Mouse (Mus musculus) forebrain, embryonic 12.5 days (tissue): ENCODE measurements around the gene Gnptg. TPM values are rescaled to one million over a fixed set of nuclear protein-coding genes. Genes with fewer than 3 reads are reported as not detected.

Source experiments
- ATAC-seq: fragments of 200-750 bp; cut with Nextera tagmentation; 2 replicates; pipeline ENCODE4 v1.8.0; 2017; ENCODE audit warnings: moderate TSS enrichment; ENCODE audit not compliant: low FRiP score
- H3K27ac ChIP-seq: fragments of 300-500 bp; sonication (generic); 2 replicates; pipeline ENCODE4 v1.5.1; 2016; ENCODE audit warnings: mild to moderate bottlenecking
- H3K27me3 ChIP-seq: fragments of 300-500 bp; sonication (generic); 2 replicates; pipeline ENCODE4 v1.6.1; 2016; ENCODE audit warnings: mild to moderate bottlenecking
- H3K36me3 ChIP-seq: fragments of 300-500 bp; sonication (generic); replicated peaks from 2 replicates; pipeline ENCODE4 v1.6.1; 2016; ENCODE audit warnings: mild to moderate bottlenecking
- H3K4me1 ChIP-seq: fragments of 300-500 bp; sonication (generic); 2 replicates; pipeline ENCODE4 v1.6.1; 2016
- H3K4me2 ChIP-seq: fragments of 300-500 bp; sonication (generic); 2 replicates; pipeline ENCODE4 v1.6.1; 2016; ENCODE audit warnings: mild to moderate bottlenecking, moderate library complexity
- H3K4me3 ChIP-seq: fragments of 300-500 bp; sonication (generic); replicated peaks from 2 replicates; pipeline ENCODE4 v1.5.1; 2016; ENCODE audit warnings: mild to moderate bottlenecking
- H3K9ac ChIP-seq: fragments of 300-500 bp; sonication (generic); 2 replicates; pipeline ENCODE4 v1.6.1; 2016; ENCODE audit warnings: mild to moderate bottlenecking
- H3K9me3 ChIP-seq: fragments of 300-500 bp; sonication (generic); 2 replicates; pipeline ENCODE4 v1.6.1; 2016
- WGBS: fragments of 180-500 bp; shearing (Covaris S2); methylation state at CpG from one replicate; pipeline ENCODE4 v1.1.7; 2016; 5-methylcytosine and 5-hydroxymethylcytosine counted together
- polyA plus RNA-seq: library from polyadenylated mRNA; unstranded; fragments of >200 nt; fragmentation: Nextera tagmentation; extraction: Ambion mirVana; gene quantifications from 2 replicates; pipeline ENCODE4 v1.2.1, GENCODE M21; 2016

Gene Gnptg
- polyA plus RNA-seq, 1 experiment from 2014 or later: 60.1 TPM

DNA sequence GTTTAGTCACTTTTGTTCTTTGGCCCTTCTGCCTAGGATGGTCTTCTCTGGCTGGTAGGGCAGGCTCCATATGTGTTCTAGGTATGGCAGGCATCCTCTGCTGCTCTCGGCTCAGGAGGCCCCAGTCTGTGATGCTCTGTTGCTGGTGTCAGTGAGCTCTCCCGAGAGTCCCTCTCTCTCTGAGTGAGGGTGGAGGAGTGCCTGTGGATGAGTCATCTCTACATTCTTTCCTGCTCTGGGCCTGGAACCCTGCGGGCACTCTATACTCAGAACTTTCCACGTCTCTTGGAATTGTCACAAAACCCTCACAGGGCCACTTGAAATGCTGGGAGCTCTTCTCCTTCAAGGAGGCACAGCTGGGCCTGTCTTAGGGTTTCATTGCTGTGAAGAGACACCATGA, 28.2 kb downstream of the Gnptg start:
- peaks cover 78% of the 10 kb centered on the region for H3K36me3 ChIP-seq
- H3K4me1 ChIP-seq: no peaks in the 10 kb centered on the region
- 89% methylated on average over 4 of the region's 4 CpGs for WGBS
- H3K9me3 ChIP-seq: no peaks in the 10 kb centered on the region
- H3K9ac ChIP-seq: no peak overlapping the region
- ATAC-seq: no peak
- no peak overlapping the region for H3K4me2 ChIP-seq
- no peak overlapping the region for H3K4me3 ChIP-seq
- no peaks in the 10 kb centered on the region for H3K27me3 ChIP-seq
- no peak overlapping the region for H3K27ac ChIP-seq

- H3K36me3 ChIP-seq: peaks cover 85% of the 10 kb centered on the region
- H3K9me3 ChIP-seq: no peaks in the 10 kb centered on the region
- H3K9ac ChIP-seq: no peak overlapping the region
- H3K4me3 ChIP-seq: no peak overlapping the region
- WGBS: 92% methylated on average over 15 of the region's 15 CpGs
- H3K4me1 ChIP-seq: no peaks in the 10 kb centered on the region
- ATAC-seq: no peak
- no peak overlapping the region for H3K27ac ChIP-seq
- H3K27me3 ChIP-seq: no peaks in the 10 kb centered on the region
- H3K4me2 ChIP-seq: no peak overlapping the region
Observed at GRCm38 (mm10) chr17:25210680-25211466, 29.1 kb downstream of the Gnptg start.

DNA sequence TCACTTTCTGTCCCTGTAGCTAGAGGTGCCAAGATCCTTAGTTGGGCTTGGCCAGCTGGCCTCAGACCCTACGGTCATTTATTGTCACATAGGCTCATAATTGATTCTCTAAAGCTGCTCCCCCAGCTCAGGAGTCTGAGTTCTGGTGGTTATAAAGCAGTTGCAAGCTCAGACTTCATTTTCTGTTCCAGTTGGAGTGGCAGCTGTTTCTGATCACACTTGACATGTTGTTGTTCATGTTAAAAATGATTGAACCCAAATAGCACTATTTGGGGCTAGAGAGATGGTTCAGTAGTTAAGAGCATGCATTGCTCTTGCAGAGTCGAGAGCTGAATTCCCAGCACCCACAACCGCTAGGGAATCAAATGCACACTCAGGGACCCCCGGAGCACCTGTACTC, 29.9 kb downstream of the Gnptg start:
- H3K4me1 ChIP-seq: no peaks in the 10 kb centered on the region
- WGBS: 95% methylated on average over 4 of the region's 4 CpGs
- no peak overlapping the region for H3K27ac ChIP-seq
- peaks cover 85% of the 10 kb centered on the region for H3K36me3 ChIP-seq
- H3K4me2 ChIP-seq: no peak overlapping the region
- no peaks in the 10 kb centered on the region for H3K27me3 ChIP-seq
- no peak for ATAC-seq
- no peaks in the 10 kb centered on the region for H3K9me3 ChIP-seq
- no peak overlapping the region for H3K9ac ChIP-seq
- H3K4me3 ChIP-seq: no peak overlapping the region

DNA sequence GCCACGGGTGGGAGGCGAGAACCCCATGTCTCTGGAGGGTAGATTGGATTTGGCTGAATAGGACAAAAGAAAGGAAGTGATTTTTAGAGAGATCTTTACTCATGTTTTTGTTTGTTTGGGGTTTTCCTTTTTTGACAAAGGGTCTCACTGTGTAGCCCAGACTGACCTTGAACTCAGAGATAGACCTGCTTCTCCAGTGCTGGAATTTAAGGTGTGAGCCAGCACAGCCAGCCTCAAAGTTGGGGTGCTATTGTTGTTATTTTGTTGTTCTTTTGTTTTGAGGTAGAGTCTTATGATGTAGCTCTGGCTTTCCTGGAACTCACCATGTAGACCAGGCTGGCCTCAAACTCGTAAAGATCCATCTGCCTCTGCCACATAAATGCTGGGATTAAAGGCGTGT, 37.5 kb downstream of the Gnptg start:
- H3K9ac ChIP-seq: no peak overlapping the region
- H3K4me1 ChIP-seq: no peaks in the 10 kb centered on the region
- H3K27me3 ChIP-seq: no peaks in the 10 kb centered on the region
- peaks cover 66% of the 10 kb centered on the region for H3K36me3 ChIP-seq
- no peak overlapping the region for H3K4me2 ChIP-seq
- no peak for ATAC-seq
- no peaks in the 10 kb centered on the region for H3K9me3 ChIP-seq
- no peak overlapping the region for H3K27ac ChIP-seq
- WGBS: 91% methylated on average over 4 of the region's 4 CpGs
- no peak overlapping the region for H3K4me3 ChIP-seq

DNA sequence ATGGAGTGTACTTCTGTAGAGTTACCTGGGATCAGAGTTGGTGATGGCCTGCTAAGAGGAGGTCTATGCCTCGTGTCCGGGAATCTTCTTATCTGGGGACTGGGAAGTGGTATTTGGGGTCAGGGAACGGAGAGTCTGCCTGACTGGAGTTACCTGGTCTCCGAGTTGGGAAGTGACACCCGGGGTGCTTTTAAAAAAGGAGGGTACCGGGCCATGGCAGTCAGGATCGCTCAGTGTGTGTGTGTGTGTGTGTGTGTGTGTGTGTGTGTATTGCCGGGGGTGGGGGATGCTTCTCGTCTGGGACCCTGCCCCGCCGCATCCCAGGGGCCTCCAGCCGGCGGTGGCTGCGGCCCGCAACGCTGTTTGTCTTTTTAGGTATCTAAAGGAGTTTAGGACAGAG, 50.8 kb downstream of the Gnptg start:
- peak overlapping the region; percentile 92 for H3K9ac ChIP-seq
- WGBS: 2% methylated on average over 16 of the region's 16 CpGs
- H3K36me3 ChIP-seq: 0 out of 2 replicates have a peak, but pooled peaks cover 21% of the 10 kb centered on the region
- H3K4me3 ChIP-seq: peak overlapping the region; percentile 99
- no peaks in the 10 kb centered on the region for H3K9me3 ChIP-seq
- H3K27me3 ChIP-seq: no peaks in the 10 kb centered on the region
- H3K4me2 ChIP-seq: peak overlapping the region; percentile 81
- H3K4me1 ChIP-seq: peaks cover 38% of the 10 kb centered on the region
- H3K27ac ChIP-seq: no peak overlapping the region
- ATAC-seq: no peak

- WGBS: under 1% methylated on average over 86 of the region's 104 CpGs
- peaks cover 43% of the 10 kb centered on the region for H3K4me1 ChIP-seq
- H3K36me3 ChIP-seq: 0 out of 2 replicates have a peak, but pooled peaks cover 21% of the 10 kb centered on the region
- ATAC-seq: peak; percentile 35
- H3K4me2 ChIP-seq: peak within 1 kb of the TSS; percentile 81
- H3K4me3 ChIP-seq: peak within 1 kb of the TSS; percentile 99
- no peaks in the 10 kb centered on the region for H3K27me3 ChIP-seq
- no peaks in the 10 kb centered on the region for H3K9me3 ChIP-seq
- peak within 1 kb of the TSS; percentile 82 for H3K27ac ChIP-seq
- peak within 1 kb of the TSS; percentile 92 for H3K9ac ChIP-seq
Observed at GRCm38 (mm10) chr17:25188150-25189031, 51.5 kb downstream of the Gnptg start, which contains the start of gene Unkl. Gene Unkl (plus strand): TSS chr17:25188397.

- Histone ChIP-seq H3K9me3 (no peaks in the 10 kb centered on the region), H3K4me1 (peaks cover 44% of the 10 kb centered on the region), H3K4me3 (peak overlapping the region; percentile 99), H3K36me3 (0 out of 2 replicates have a peak, but pooled peaks cover 21% of the 10 kb centered on the region), H3K9ac (peak overlapping the region; percentile 92), H3K4me2 (peak overlapping the region; percentile 81), H3K27ac (peak overlapping the region; percentile 82), H3K27me3 (no peaks in the 10 kb centered on the region)
- 7% methylated on average over 11 of the region's 11 CpGs for WGBS
- ATAC-seq: no peak
Observed at GRCm38 (mm10) chr17:25187784-25188149, 52.2 kb downstream of the Gnptg start.

- no peak for ATAC-seq
- no peak overlapping the region for H3K27ac ChIP-seq
- 9% methylated on average over 17 of the region's 17 CpGs for WGBS
Observed at GRCm38 (mm10) chr17:25184961-25185360, 55.0 kb downstream of the Gnptg start.

DNA sequence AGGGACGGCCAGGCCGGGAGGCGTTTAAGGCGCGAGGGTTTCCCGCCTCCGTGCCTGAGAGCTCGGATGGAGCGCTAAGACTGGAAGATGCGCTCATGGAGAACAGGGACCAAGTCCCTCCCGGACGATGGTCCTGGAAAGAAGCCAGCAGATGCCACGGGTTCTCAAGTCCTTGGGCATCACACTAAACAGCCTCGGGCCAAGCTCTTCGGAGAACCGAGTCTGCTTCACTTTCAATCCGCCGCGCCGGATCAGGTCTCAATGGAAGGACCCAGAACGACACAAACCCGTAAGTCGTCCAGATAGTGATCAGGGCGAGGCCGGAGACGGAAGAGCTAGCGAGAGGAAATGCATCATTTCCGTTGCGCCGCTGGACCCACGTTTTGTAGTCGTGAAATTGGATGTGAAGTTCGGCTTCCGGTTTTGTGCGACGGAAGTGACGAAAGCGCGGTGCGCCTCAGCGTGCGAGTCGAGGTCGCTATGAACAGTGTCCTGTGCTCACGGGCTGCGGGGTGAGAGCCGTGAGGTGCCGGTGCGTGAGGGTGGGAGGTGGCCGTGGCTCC, 55.7 kb downstream of the Gnptg start, which contains the start of gene BC003965:
Gene BC003965, plus strand, starts transcription at position 426 of the 563 bp plus-strand sequence.
- peak within 1 kb of the TSS; percentile 85 for H3K9ac ChIP-seq
- WGBS: under 1% methylated on average over 50 of the region's 50 CpGs
- peak; percentile 84 for ATAC-seq
- H3K27ac ChIP-seq: peak within 1 kb of the TSS; percentile 89
- peak within 1 kb of the TSS; percentile 98 for H3K4me2 ChIP-seq
- H3K36me3 ChIP-seq: 0 out of 2 replicates have a peak, but pooled peaks cover 10% of the 10 kb centered on the region
- no peaks in the 10 kb centered on the region for H3K9me3 ChIP-seq
- peaks cover 31% of the 10 kb centered on the region for H3K4me1 ChIP-seq
- peak within 1 kb of the TSS; percentile 69 for H3K4me3 ChIP-seq
- H3K27me3 ChIP-seq: peaks cover 12% of the 10 kb centered on the region; the same call in 1 of the 2 replicates

More at GRCm38 (mm10) chr17:25184961-25185360, 55.0 kb downstream of the Gnptg start:
- Histone ChIP-seq H3K4me3 (peak overlapping the region; percentile 69), H3K27me3 (peaks cover 10% of the 10 kb centered on the region; the same call in 1 of the 2 replicates), H3K4me1 (peaks cover 38% of the 10 kb centered on the region), H3K4me2 (peak overlapping the region; percentile 98), H3K36me3 (0 out of 2 replicates have a peak, but pooled peaks cover 10% of the 10 kb centered on the region), H3K9ac (peak overlapping the region; percentile 85), H3K9me3 (no peaks in the 10 kb centered on the region)
